Mouse (Mus musculus) CH12.LX (cell line): ENCODE data around the gene Dnah1. TPM values are rescaled to one million over a fixed set of nuclear protein-coding genes. Genes with fewer than 3 reads are reported as not detected.
A peak's percentile ranks its signal among the peaks of the same experiment; 100 is the strongest.

Experiments
- DNase-seq: peaks from one replicate; pipeline ENCODE4 v3.0.0-alpha.2; 2013; ENCODE audit errors: extremely low read depth
- H3K27ac ChIP-seq: 2 replicates; pipeline ENCODE4 v1.5.1; 2012; ENCODE audit warnings: low read depth, mild to moderate bottlenecking, control low read depth, moderate library complexity; ENCODE audit not compliant: insufficient read depth
- H3K27me3 ChIP-seq: replicated peaks from 2 replicates; pipeline ENCODE3; 2012; ENCODE audit warnings: inconsistent platforms
- H3K36me3 ChIP-seq, 2 experiments: replicated peaks in 1 of 2; 2 replicates each; pipeline versions ENCODE3 to v1.6.1; 2012; ENCODE audit warnings: inconsistent platforms in 1 of 2, low read length in 1 of 2, mild to moderate bottlenecking in 1 of 2, mixed read lengths in 1 of 2, moderate library complexity in 1 of 2; ENCODE audit not compliant: control insufficient read depth in 1 of 2, insufficient read depth in 1 of 2
- H3K4me1 ChIP-seq, 2 experiments: 2 replicates each; pipeline ENCODE4 v1.6.1; 2012; ENCODE audit warnings: inconsistent platforms in 1 of 2, moderate library complexity in 1 of 2; ENCODE audit not compliant: insufficient read depth in 2 of 2, control insufficient read depth in 1 of 2
- H3K4me2 ChIP-seq: 2 replicates; pipeline ENCODE4 v1.6.1; 2012; ENCODE audit warnings: low read depth, mild to moderate bottlenecking, control low read depth; ENCODE audit not compliant: poor library complexity, insufficient read depth, severe bottlenecking
- H3K4me3 ChIP-seq, 3 experiments: fragments of 150-350 bp in 1 of 3; sonication (generic) in 1 of 3; replicated peaks in 1 of 3; 2 replicates each; pipeline versions ENCODE3 to v1.5.1; 2011 to 2012; ENCODE audit warnings: low read depth in 2 of 3, low read length in 2 of 3, mild to moderate bottlenecking in 2 of 3, moderate library complexity in 2 of 3, control low read depth in 1 of 3, improper control_type of control experiment in 1 of 3, inconsistent platforms in 1 of 3, mixed read lengths in 1 of 3; ENCODE audit not compliant: poor library complexity in 1 of 3
- H3K79me2 ChIP-seq: replicated peaks from 2 replicates; pipeline ENCODE4 v1.6.1; 2012; ENCODE audit warnings: mild to moderate bottlenecking, moderate library complexity; ENCODE audit not compliant: control insufficient read depth, poor library complexity, insufficient read depth, severe bottlenecking; ENCODE audit errors: extremely low read depth
- H3K9ac ChIP-seq: 2 replicates; pipeline ENCODE4 v1.6.1; 2012; ENCODE audit warnings: low read depth, mild to moderate bottlenecking, control low read depth, moderate library complexity; ENCODE audit not compliant: insufficient read depth
- H3K9me3 ChIP-seq: replicated peaks from 2 replicates; pipeline ENCODE3; 2012; ENCODE audit warnings: low read length, inconsistent platforms, mixed read lengths
- BHLHE40 ChIP-seq: IDR thresholded peaks from 2 replicates; pipeline ENCODE4 v1.6.1; 2011; ENCODE audit warnings: mild to moderate bottlenecking, low read depth, low read length, improper control_type of control experiment
- CHD1 ChIP-seq: IDR thresholded peaks from 2 replicates; pipeline ENCODE4 v1.6.1; 2012; ENCODE audit warnings: low read depth, low read length, improper control_type of control experiment, inconsistent platforms
- CHD2 ChIP-seq: IDR thresholded peaks from 2 replicates; pipeline ENCODE4 v1.6.1; 2011; ENCODE audit warnings: low read length, improper control_type of control experiment
- ELF1 ChIP-seq: IDR thresholded peaks from 2 replicates; pipeline ENCODE4 v1.6.1; 2014; ENCODE audit warnings: low read depth, mild to moderate bottlenecking, inconsistent platforms, low read length, improper control_type of control experiment
- EP300 ChIP-seq: IDR thresholded peaks from 2 replicates; pipeline ENCODE4 v1.6.1; 2011; ENCODE audit warnings: low read length, improper control_type of control experiment
- ETS1 ChIP-seq: conservative IDR thresholded peaks from 2 replicates; pipeline ENCODE4 v1.6.1; 2012; ENCODE audit warnings: low read depth, mild to moderate bottlenecking, inconsistent platforms, low read length, improper control_type of control experiment, moderate library complexity
- GABPA ChIP-seq: IDR thresholded peaks from 2 replicates; pipeline ENCODE4 v1.6.1; 2012; ENCODE audit warnings: low read depth, low read length, improper control_type of control experiment, inconsistent platforms; ENCODE audit not compliant: insufficient replicate concordance
- HCFC1 ChIP-seq: IDR thresholded peaks from 2 replicates; pipeline ENCODE4 v1.6.1; 2012; ENCODE audit warnings: low read depth, mild to moderate bottlenecking, inconsistent platforms, low read length, improper control_type of control experiment
- IRF4 ChIP-seq: IDR thresholded peaks from 2 replicates; pipeline ENCODE4 v1.6.1; 2014; ENCODE audit warnings: low read depth, mild to moderate bottlenecking, inconsistent platforms, low read length, improper control_type of control experiment
- JUND ChIP-seq: conservative IDR thresholded peaks from 2 replicates; pipeline ENCODE4 v1.6.1; 2011; ENCODE audit warnings: low read depth, low read length, improper control_type of control experiment
- KAT2A ChIP-seq: IDR thresholded peaks from 2 replicates; pipeline ENCODE4 v1.6.1; 2012; ENCODE audit warnings: low read length, improper control_type of control experiment, inconsistent platforms; ENCODE audit not compliant: insufficient replicate concordance
- MAFK ChIP-seq: IDR thresholded peaks from 2 replicates; pipeline ENCODE4 v1.6.1; 2011; ENCODE audit warnings: low read length, improper control_type of control experiment; ENCODE audit not compliant: insufficient replicate concordance
- MAX ChIP-seq: IDR thresholded peaks from 2 replicates; pipeline ENCODE4 v1.6.1; 2011; ENCODE audit warnings: low read length, improper control_type of control experiment
- MAZ ChIP-seq: IDR thresholded peaks from 2 replicates; pipeline ENCODE4 v1.6.1; 2012; ENCODE audit warnings: low read depth, mild to moderate bottlenecking, inconsistent platforms, low read length, improper control_type of control experiment, moderate library complexity
- MXI1 ChIP-seq: IDR thresholded peaks from 2 replicates; pipeline ENCODE4 v1.6.1; 2011; ENCODE audit warnings: mild to moderate bottlenecking, low read depth, low read length, improper control_type of control experiment
- NELFE ChIP-seq: IDR thresholded peaks from 2 replicates; pipeline ENCODE4 v1.6.1; 2011; ENCODE audit warnings: low read depth, low read length, improper control_type of control experiment
- NRF1 ChIP-seq: IDR thresholded peaks from 2 replicates; pipeline ENCODE4 v1.6.1; 2014; ENCODE audit warnings: low read depth, mild to moderate bottlenecking, inconsistent platforms, low read length, improper control_type of control experiment, moderate library complexity
- POLR2A ChIP-seq: IDR thresholded peaks from 2 replicates; pipeline ENCODE4 v1.6.1; 2011; ENCODE audit warnings: low read depth, mild to moderate bottlenecking, improper control_type of control experiment, low read length
- POLR2AphosphoS2 ChIP-seq: IDR thresholded peaks from 2 replicates; pipeline ENCODE4 v1.6.1; 2011; ENCODE audit warnings: low read depth, low read length, improper control_type of control experiment
- RAD21 ChIP-seq: IDR thresholded peaks from 2 replicates; pipeline ENCODE4 v1.6.1; 2011; ENCODE audit warnings: low read depth, mild to moderate bottlenecking, low read length, improper control_type of control experiment, moderate library complexity
- RCOR1 ChIP-seq: conservative IDR thresholded peaks from 2 replicates; pipeline ENCODE4 v1.6.1; 2012; ENCODE audit warnings: low read depth, mild to moderate bottlenecking, inconsistent platforms, low read length, improper control_type of control experiment
- SIN3A ChIP-seq: IDR thresholded peaks from 2 replicates; pipeline ENCODE4 v1.6.1; 2012; ENCODE audit warnings: low read length, improper control_type of control experiment, inconsistent platforms
- SMC3 ChIP-seq: IDR thresholded peaks from 2 replicates; pipeline ENCODE4 v1.6.1; 2011; ENCODE audit warnings: low read depth, low read length, improper control_type of control experiment
- TBP ChIP-seq: conservative IDR thresholded peaks from 2 replicates; pipeline ENCODE4 v1.6.1; 2011; ENCODE audit warnings: low read depth, low read length, improper control_type of control experiment
- TCF12 ChIP-seq: IDR thresholded peaks from 2 replicates; pipeline ENCODE4 v1.6.1; 2014; ENCODE audit warnings: low read depth, mild to moderate bottlenecking, inconsistent platforms, low read length, improper control_type of control experiment
- UBTF ChIP-seq: IDR thresholded peaks from 2 replicates; pipeline ENCODE4 v1.6.1; 2012; ENCODE audit warnings: low read depth, mild to moderate bottlenecking, inconsistent platforms, low read length, improper control_type of control experiment, moderate library complexity
- USF2 ChIP-seq: conservative IDR thresholded peaks from 2 replicates; pipeline ENCODE4 v1.6.1; 2011; ENCODE audit warnings: low read depth, low read length, improper control_type of control experiment
- ZC3H11A ChIP-seq: IDR thresholded peaks from 2 replicates; pipeline ENCODE4 v1.6.1; 2012; ENCODE audit warnings: low read depth, mild to moderate bottlenecking, inconsistent platforms, low read length, improper control_type of control experiment
- ZMIZ1 ChIP-seq: IDR thresholded peaks from 2 replicates; pipeline ENCODE4 v1.6.1; 2012; ENCODE audit warnings: low read depth, mild to moderate bottlenecking, inconsistent platforms, low read length, improper control_type of control experiment
- ZNF384 ChIP-seq: IDR thresholded peaks from 2 replicates; pipeline ENCODE4 v1.6.1; 2012; ENCODE audit warnings: low read depth, low read length, improper control_type of control experiment, inconsistent platforms
- dilution Hi-C: fragments of 300-500 bp; cut with MboI; formaldehyde crosslinking; loops from 2 replicates; pipeline ENCODE4 v1.14.3; 2020; ENCODE audit warnings: low sequenced_read_pairs; ENCODE audit not compliant: extremely low pct_unique_long_range_greater_than_20kb, extremely low pct_ligation_motif_present
- in situ Hi-C: fragments of 300-500 bp; cut with MboI; formaldehyde crosslinking; loops from 3 replicates; pipeline ENCODE4 v1.14.3; 2019; ENCODE audit warnings: low sequenced_read_pairs, low pct_ligation_motif_present, low pct_unique_long_range_greater_than_20kb, mixed read lengths
- polyA plus RNA-seq: library from polyadenylated mRNA; unstranded; fragments of >175 nt; gene quantifications from 2 replicates; pipeline ENCODE4 v1.2.1, GENCODE M21; 2012; ENCODE audit warnings: low read depth; ENCODE audit not compliant: insufficient read length
- total RNA-seq, 2 experiments: library from RNA; depleted of rRNA; stranded (reverse); fragments of 300-350 nt in 1 of 2; fragments of >200 nt in 1 of 2; gene quantifications; 2 replicates each; pipeline ENCODE4 v1.2.3; 2012 to 2014

The Dnah1 gene
- total and polyA plus RNA-seq, 3 experiments = 0.04 to 0.08 (median 0.06) TPM

DNA sequence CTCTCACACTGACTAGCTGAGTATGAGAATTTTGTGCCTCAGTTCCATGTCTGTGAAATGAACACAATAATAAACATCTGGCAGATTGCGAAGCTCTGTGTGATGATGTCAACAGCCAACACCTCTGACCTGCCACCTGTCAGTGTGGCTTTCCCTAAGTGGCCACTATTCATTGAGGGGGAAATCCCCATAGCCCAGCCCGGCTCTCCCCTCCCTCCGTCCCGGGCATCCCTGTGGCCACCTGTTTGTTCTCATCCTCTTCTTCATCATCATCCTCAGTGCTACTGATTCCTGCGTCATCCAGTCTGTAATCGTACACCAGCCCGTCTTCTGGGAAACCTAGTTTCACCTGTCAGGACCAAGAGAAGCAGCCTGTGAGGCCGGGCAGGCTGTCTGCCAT lies 38.0 kb downstream of the Dnah1 start:
- peak; percentile 35 for DNase-seq
- Histone ChIP-seq H3K9me3 (no peaks in the 10 kb centered on the region), H3K4me1 (peaks cover 12 to 23% of the 10 kb centered on the region in 2 experiments), H3K79me2 (no peaks in the 10 kb centered on the region), H3K9ac (no peak overlapping the region), H3K4me2 (peak overlapping the region; percentile 73), H3K4me3 (no peak overlapping the region), H3K27me3 (peaks cover 20% of the 10 kb centered on the region), H3K36me3 (no peaks in the 10 kb centered on the region), H3K27ac (no peak overlapping the region)
- dilution Hi-C loops = no loop called here
- no peak for TF ChIP-seq MAZ
- no peak for TF ChIP-seq UBTF
- TF ChIP-seq TCF12 = peak; percentile 85
- peak; percentile 38; the same call in 1 of the 2 replicates for TF ChIP-seq ETS1
- TF ChIP-seq POLR2AphosphoS2 = no peak
- no peak for TF ChIP-seq MAFK
- TF ChIP-seq ELF1 = no peak
- TF ChIP-seq EP300 = peak; percentile 67; the same call in 1 of the 2 replicates
- TF ChIP-seq ZC3H11A = no peak
- TF ChIP-seq IRF4 = no peak
- no peak for TF ChIP-seq CHD2
- no peak for TF ChIP-seq POLR2A
- TF ChIP-seq SMC3 = no peak
- no peak for TF ChIP-seq CHD1
- no peak for TF ChIP-seq KAT2A
- no peak; the same call in 1 of the 2 replicates for TF ChIP-seq MXI1
- TF ChIP-seq TBP = no peak
- no peak for TF ChIP-seq ZMIZ1
- no peak for TF ChIP-seq GABPA
- no peak for TF ChIP-seq HCFC1
- TF ChIP-seq BHLHE40 = no peak; the same call in 1 of the 2 replicates
- no peak for TF ChIP-seq SIN3A
- no peak for TF ChIP-seq MAX
- TF ChIP-seq USF2 = no peak
- TF ChIP-seq JUND = no peak
- TF ChIP-seq RAD21 = no peak
- TF ChIP-seq RCOR1 = peak; percentile 52; the same call in 1 of the 2 replicates
- no peak for TF ChIP-seq ZNF384
- TF ChIP-seq NELFE = no peak
- TF ChIP-seq NRF1 = no peak
- in situ Hi-C loops = no loop called here
